Mouse (Mus musculus) kidney, postnatal 14 days (tissue): ENCODE measurements around the gene Rbms3.

Source experiments
- DNase-seq: peaks from one replicate; pipeline ENCODE4 v3.0.0; 2022; ENCODE audit warnings: mixed read lengths

Rbms3 gene

DNA sequence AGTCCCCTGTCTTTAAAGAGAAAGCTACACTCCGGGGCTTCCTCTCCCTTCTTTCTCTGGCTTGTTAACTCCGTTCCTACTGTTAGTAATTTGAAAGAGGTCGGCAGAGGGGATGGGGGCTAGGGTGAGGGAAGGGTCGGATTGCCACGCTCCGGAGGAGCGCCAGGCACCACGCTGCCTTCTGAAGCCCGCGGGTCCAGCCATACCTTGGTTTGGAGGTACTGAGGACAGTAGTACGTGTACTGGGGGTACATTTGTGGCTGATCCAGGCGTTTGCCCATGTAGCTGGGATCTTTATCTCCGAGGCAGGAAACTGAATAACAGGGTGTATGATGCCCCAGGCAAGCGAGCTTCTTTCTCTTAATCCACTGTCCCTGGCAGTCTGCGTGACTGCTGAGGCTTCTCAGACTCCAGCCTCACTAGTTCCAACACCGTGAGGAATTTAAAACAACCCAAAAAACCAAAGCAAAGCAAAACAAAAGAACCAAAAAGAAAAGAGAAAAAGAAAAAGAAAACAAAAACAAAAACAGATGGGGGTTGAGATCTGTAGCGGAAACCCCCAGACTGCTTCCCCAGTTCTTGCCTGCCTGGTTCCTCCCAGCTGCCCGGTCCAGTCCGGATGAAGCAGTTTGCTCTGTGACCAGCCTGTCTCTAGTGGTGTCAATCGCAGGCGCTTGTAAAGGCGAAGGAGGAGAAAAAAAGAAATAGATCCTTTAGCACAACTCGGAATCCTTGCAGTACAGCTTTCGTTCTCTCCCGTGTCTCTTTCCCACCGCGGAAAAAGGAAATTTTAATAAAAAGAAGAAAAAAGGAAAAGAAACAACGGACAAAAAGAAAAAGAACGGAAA is 378.0 kb downstream of the Rbms3 start:
- peak; percentile 49 for DNase-seq

DNA sequence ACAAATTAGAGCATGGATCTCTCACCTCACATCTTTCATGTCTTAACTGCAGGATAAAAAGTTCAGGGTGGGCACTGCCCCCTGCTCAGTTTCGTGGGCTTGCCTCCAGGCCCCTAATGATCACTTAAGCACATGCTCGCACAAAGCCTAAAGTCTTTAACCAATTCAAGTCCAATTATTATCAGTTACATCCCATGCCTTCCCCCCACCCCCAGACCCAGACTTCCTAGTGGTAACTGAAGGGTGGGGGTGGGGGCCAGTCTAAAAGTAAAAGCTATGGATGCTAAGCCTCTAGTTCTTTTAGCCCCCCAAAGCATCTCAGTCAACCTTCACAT is 378.9 kb downstream of the Rbms3 start:
- DNase-seq: no peak

DNA sequence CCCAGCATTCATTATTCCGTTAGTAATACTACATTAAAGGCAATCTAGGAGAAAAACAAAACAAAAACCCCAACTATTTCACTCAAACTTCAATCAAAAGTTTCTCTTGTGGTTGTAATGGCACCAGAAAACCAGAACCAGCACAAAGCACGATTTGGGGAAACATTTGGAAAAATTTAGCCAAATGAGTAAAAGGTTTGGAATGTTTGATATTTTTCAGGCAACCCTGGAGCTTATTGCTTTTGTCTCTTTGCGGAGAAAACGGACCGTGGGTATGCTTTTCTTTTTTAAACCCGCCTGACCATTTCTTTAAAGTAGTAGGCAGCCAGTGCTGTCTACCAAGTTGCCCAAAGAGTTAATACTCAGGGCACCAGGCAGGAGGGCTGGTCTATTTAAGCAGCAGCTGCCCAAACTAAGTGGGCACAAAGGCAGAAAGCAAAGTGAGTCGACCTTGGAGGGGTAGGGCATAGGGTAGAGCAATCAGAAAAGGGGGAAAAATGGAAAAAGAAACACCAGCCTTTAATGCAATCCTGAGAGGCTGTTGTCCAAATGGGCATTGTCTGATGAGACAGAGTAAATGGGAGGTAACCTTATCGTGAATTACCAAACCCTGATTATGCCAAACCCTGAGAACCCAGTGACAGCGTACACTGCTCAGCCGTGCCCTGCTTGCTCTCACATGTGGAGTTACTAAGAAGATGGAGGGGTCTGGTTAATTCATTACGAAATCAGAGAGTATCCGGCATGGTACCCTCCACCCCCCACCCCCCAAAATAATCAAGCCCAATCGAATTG is 379.5 kb downstream of the Rbms3 start:
- DNase-seq: no peak

DNA sequence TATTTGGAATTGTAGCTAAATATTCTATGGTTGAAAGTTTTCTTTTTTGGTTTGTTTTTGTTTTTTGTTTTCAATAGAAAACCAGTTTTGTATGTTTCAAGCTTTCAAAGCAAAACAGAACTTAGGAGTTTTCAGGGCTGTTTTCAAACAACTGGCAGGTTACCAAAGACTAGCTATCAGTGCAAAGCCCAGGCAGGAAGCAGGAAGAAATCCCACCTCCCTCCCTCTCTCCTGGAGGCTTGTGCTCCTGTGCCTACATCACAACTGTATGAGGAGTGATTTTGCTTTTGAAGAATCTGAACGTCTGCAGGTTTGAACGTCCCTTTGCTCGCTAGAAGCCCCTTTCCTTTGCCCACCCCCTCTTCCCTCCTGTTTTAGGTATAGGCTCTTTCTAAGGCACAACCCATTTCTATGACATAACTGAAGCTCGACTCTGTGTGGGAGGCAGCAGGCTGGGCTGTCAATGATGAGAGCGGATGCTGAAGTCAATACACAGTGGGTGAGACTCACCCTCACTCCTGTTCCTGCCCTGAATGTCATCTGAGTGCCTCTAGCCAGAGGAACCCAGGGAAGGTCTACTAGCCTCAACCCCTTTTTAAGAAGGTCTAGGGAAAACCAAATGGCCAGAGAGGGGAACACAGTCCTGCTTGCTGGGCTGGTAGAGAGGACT is 382.3 kb downstream of the Rbms3 start:
- DNase-seq: peak; percentile 39

DNA sequence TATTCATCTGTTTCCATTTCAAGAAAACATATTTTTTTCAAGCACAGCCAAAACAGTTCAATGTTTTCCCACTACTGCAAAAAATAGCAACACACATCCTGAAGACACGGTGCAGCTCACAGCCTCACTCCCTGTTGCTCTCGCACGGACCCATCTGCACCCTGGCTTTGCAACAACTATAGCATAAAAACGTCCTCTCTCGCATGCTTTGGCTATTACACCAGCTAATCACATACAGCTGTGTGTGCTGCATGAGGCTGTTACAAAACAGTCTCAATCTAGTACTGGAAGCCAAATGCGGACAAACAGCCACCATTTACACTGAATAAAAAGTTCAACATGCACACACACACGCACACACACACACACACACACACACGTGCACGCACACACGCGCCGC is 383.5 kb downstream of the Rbms3 start:
- no peak for DNase-seq

DNA sequence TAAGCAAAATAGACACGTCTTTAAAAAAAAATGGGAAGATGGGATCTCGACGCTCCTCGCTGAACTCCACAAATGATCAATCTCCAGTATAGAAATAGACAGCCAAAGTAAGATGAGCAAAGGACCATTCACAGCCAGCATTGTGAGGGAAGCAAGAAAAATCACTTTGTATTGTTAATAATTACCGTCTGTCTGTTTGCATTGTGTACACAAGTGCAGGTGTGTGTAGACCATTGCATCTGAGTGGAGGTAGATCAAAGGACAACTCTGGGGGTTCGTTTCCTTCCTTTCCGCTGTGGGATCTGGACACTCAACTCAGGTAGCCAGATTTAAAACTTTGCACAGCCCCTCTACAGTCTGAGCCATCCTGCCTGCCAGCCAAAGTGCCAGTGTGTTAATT is 386.3 kb downstream of the Rbms3 start:
- no peak for DNase-seq

DNA sequence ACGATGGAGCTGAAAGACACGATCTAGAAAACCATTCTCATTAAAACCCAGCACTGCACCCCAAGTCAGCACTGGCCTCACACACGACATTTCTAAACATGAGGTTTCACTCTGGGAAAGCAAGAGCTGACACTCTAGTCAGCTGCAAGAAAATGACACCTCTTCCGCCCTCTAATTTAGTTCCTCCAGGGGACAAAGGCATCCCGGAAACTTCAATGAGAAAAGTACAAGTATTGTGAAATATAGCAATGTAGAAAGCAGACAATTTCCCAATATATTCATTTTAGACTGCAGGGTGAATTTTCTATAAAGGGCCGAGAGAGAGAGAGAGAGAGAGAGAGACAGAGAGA is 395.0 kb downstream of the Rbms3 start:
- DNase-seq: no peak

DNA sequence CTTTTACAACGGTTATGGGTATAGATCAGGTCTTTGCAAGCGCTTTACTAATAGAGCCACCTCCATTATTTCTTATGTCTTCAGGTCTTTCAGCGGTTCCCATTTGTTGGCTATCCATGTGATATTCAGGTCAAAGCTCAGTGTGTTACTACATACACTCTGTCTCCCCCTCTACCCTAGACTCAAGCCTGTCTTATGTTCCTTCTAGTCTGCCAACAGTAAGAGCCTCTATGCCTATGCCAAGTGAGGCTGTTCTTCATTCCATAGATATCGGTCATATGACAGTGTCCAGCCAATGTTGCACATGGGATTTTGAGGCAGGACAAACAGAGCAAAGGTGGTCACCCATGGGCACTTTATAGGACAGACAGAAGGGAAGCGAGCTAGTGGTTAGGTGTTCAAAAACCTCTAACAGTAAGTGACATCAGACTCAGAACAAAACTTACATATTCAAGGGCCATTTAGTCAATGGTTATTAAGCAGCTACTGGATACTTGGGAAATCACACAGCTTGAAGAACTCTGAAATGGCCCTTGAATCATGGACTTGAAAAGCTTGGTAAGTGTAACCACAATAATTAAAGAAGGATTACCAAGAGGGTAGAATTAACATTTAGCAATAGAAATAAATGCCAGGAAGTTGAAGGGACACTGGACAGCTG is 395.5 kb downstream of the Rbms3 start:
- no peak for DNase-seq

DNA sequence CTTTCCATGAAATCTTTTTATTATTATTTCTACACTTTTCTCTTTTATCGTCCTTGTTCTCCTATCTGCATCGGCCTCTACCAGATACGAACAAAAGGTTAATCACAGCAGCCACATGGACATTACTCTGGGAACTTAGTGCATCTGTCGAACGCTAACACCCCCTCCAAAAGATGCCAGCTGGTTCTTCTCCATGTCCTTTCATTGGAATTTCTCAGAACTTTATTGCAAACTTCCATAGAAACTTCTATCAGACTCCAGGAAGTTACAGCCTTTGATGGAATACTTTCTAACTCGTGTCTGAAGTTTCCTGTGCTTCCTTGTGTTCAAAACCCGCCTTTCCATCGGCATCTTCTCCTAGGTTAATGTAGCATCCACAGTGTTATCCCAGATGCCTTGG is 407.0 kb downstream of the Rbms3 start:
- peak; percentile 43 for DNase-seq

DNA sequence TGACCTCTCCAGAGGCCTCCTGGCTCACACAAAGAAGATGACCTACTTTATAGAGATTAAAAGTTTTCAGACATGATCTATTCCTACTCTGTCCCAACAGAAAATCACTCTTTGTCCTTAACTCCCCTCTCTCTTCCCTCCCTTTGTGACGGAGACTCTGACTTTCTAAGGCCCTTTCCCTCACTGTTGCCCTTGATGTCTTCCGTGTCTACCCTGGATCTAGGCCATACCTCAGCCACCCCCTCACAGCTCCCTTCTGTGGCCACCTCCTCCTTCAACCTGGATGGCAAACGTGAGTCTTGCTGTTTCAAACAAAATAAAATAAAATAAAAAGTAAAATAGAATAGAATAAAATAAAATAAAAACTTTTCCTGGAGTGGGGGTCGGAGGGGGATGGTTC is 408.2 kb downstream of the Rbms3 start:
- DNase-seq: no peak

DNA sequence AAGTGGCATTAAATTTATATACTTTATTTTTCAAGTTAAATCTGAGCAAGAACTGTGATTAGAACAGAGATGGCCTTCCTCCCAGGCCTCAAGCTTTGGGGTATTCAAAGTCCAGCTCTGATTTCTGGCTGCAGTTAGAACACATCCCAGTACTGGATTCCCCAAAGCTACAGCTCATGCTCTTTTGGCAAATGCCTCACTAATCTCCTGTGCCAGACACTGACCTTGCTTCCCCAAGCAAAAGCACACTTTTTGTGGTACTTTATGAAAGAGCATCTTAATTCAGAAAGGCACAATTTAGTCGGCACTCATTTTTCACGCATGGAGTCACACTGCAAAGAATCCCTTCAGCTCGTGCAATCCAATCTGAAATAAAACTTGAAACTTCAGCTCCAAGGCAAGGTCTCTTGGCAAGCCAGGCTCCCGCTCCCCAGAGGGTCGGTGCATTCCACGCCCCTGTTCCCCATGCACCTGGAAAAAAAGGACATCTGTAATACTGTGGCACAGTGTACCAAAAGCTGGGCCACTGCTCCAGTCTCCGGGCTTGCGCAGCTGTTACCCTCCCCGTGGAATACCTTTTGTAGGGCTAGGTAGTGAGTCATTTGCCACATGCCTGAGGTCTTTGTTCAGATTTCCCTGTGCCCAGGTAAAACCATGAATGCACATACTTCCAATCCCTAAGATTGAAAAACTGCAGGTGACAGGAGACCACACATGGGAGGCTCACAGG is 413.5 kb downstream of the Rbms3 start:
- no peak for DNase-seq

DNA sequence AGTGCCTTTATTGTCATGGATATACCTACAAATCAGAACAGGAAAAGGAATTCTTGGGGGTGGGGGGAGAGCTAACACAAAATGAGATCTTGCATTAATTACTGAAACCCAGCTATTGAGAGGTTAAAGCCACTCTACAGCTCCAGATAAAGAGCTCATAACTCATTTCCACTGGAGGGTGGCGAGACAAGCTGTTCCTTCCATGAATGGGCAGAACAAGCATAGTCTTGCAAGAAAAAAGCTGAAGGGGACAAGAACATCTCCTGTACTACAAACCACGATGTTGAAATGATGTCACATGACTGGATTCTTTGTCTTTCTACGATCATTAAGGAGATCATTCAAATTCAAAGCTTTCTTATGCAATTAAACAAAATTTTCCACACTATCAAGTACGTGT is 417.7 kb downstream of the Rbms3 start:
- no peak for DNase-seq

DNA sequence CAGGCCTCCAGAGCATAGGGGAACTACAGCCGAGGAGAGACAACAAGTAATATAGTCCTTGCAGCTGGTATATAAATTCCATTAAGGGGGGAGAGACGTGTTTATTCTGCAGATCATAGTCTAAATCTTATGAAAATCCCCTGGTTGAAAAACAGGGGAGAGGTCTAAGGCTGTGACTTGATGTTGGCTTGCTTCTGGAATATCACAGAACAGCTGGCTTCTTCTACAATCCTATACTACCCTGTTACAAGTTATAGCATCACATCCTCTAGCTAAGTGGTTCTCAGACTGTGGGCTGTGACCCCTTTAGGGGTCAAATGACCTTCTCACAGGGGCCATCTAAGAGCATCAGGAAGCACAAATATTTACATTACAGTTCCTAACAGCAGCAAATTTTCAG is 419.4 kb downstream of the Rbms3 start:
- DNase-seq: no peak

DNA sequence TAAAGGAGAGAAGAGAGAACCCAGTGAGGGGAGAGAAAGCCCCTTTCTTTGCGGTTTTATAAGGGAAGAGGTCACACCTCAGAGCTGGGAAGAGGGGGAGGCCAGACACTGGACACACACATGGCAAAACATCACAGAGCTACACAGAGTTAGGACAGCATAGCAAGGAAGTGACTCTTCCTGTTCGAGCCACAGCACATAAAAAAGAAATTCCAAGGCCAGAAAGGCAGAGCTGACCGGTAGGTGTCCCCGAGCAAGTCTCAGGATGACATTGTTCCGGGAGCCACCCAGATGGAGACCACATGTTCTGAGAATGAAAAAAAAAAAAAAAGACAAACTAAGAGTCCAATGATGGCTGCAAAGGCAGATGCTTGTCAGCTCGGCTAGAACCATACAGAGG is 424.3 kb downstream of the Rbms3 start:
- DNase-seq: peak; percentile 32

DNA sequence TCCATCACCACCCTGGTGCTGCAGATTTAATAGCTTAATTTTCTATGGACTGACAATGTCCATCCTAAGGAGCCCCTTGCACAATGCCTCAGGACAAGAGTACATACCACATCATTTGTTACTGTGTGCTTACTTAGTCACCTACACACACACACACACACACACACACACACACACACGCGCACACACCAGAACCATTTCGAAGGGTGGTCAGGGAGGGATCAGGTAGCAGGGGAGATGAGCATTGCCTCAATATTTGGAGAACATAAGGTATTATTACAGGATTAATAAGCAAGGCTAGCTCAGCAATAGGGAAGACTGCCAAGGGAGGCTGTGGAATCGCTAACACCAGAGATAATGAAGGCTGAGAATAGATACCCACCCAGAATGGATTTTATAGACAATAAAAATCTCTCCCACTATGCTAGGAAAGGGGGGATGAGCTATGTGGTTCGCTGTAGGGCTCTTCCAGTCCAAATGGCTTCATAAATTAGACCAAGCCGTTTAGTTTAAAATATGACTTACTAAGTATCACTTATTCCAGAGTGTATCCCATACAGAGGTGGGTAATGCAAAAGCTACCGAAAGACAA is 429.6 kb downstream of the Rbms3 start:
- DNase-seq: no peak

DNA sequence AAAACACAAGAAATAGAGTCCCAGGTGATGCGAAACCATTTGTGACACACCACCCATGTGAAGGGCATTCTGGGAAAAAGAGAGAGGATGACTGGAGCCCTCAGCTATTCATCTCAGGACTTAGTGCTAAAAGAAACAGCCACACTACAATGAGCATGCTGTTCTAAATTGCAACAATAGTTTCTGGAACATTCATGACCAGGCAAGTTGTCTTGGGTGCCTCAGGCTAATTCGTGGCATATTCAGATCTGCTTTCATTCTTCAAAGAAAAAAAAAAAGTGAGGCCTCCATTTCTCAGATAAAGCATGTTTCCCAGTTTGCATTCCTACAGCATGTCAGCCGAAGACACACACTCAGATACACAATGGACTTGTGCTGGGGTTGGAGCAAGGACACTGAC is 432.2 kb downstream of the Rbms3 start:
- no peak for DNase-seq

DNA sequence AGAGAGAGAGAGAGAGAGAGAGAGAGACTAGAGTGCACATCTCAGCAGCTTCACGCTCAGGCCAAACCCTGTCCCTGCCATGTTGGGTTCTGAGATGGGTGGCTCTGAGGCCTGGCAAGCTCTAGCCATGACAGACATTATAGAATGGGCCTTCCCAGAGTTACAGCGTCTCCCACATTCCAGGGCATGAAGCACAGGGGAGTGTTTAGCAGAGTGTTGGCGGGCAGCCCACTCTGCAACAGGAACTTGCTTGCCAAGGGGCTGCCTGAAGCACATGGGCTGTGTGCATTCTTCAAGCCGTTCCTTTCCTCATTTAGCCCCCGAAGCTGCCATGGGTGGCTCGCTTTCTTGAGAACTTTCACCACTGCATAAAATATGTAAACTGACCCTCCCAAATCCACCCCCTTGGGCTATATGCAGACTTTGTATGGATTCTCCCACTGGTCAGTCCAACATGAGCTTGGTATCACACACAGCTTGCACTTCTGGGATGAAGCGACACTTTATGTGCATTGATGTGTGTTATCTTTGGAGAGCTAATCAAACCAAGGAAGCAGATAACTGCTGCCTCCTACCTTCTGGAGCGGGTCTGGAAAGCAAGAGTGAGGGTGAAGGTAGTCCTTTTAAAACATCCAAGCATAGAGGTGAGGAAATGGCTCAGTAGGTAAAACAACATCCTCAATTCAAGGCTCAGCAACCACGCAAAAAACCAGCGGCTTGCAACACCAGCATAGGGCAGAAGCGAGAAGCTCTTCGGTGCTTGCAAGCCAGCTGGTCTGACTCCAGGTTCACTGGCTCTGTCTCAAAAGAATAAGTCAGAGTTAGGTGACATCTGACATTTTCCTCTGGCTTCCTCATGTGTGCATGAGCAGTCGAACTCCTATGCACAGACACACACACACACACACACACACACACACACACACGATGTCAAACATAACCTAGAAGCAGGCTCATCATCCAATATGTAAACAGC is 436.9 kb downstream of the Rbms3 start:
- peak; percentile 78 for DNase-seq

DNA sequence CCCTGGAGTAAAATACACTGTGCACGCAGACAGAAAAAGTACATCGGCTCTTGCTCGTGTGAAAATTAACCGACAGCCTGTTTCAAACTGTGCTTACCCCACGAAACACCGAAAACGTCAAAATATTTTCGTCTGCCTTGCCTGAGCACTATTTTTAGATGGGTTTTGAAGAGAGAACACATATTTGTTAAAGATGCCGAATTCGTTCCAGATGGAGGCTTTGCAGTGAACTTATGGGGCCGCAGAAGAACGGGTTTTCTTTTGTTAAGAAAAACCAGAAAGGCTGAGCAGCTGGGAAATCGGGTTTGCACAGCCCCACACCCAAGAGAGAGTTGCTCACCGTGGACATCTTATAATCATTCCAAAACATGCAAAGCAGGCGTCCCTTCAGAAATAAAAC is 437.6 kb downstream of the Rbms3 start:
- DNase-seq: no peak

DNA sequence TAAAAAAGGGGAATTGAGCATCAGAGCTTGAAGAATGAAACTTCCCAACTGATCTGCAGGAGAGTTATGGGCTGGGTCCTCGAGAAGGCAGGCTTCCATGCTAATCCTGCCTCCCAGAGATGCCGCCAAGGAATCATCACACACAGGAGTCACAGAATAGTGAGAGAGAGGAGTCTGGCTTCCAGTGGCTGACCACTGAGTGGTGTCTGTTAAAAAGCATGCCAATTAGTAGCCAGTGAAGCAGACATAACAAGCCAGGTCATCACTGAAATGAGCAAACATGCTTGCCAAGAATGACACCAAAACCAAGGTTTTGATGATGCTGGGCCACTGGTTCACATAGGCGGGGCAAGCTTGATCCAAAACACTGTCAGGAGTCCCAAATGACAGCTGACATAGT is 441.3 kb downstream of the Rbms3 start:
- DNase-seq: no peak

DNA sequence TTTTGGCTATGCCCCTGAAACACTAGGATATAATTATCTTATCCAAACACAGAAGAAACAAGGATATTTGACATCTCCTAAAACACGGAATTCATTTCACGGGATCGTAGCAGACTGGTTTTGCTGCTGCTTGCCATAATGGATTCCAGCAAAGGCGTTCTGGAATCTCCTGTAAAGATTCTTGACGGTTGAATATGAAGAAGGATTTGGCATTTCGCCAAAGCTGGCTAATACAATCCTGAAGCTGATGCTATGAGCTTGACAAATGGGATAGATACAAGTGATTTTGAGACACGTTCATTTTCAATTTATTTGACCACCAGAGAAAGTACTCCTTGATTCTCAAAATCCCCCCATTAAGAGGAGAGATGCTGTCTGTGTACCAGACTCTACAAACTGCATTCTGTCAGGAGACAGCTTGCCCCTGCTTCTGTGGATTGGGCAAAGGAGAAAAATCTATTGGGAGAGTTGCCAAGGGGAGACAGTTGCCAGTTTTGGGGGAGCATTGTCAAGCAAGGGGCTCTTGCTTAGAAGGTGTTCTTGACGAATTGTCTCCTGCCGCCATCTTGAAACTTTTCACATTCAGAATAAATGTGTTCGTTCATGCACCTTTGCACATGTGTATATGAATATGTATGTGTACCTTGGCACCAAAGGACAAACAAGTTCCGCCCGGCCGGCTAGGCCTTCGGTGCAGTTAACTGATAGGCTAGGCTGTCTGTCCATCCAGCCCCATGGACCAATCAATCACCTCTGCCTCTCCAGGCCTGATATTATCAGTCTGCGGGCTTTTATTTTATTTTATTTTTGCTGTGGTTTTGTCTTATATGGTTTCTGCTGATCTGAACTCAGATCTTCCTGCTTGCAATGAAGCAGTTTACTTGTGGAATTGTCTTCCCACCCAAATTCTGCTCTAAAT is 442.3 kb downstream of the Rbms3 start:
- DNase-seq: no peak
